Mouse (Mus musculus) liver, embryonic 12.5 days (tissue): Measurements from ENCODE around the gene Ruvbl2. TPM values are rescaled to one million over a fixed set of nuclear protein-coding genes. Genes with fewer than 3 reads are reported as not detected.
"Not testable (repeated sequence)": the region's sequence is repeated elsewhere in the genome, so short reads cannot be mapped to it uniquely, and the experiment has no call there.

ENCODE experiments used
- ATAC-seq: fragments of 200-750 bp; cut with Nextera tagmentation; 2 replicates; pipeline ENCODE4 v1.8.0; 2017; ENCODE audit warnings: moderate number of reproducible peaks, mild to moderate bottlenecking, moderate library complexity
- H3K27ac ChIP-seq: fragments of 300-500 bp; sonication (generic); 2 replicates; pipeline ENCODE4 v1.5.1; 2016; ENCODE audit warnings: mild to moderate bottlenecking
- H3K27me3 ChIP-seq: fragments of 300-500 bp; sonication (generic); replicated peaks from 2 replicates; pipeline ENCODE4 v1.6.1; 2016; ENCODE audit warnings: mild to moderate bottlenecking, moderate library complexity
- H3K36me3 ChIP-seq: fragments of 300-500 bp; sonication (generic); 2 replicates; pipeline ENCODE4 v1.6.1; 2016; ENCODE audit warnings: mild to moderate bottlenecking, moderate library complexity
- H3K4me1 ChIP-seq: fragments of 300-500 bp; sonication (generic); 2 replicates; pipeline ENCODE4 v1.6.1; 2016
- H3K4me2 ChIP-seq: fragments of 300-500 bp; sonication (generic); 2 replicates; pipeline ENCODE4 v1.6.1; 2016; ENCODE audit warnings: mild to moderate bottlenecking, moderate library complexity
- H3K4me3 ChIP-seq: fragments of 300-500 bp; sonication (generic); 2 replicates; pipeline ENCODE4 v1.5.1; 2016; ENCODE audit warnings: mild to moderate bottlenecking, moderate library complexity
- H3K9ac ChIP-seq: fragments of 300-500 bp; sonication (generic); 2 replicates; pipeline ENCODE4 v1.6.1; 2016; ENCODE audit warnings: mild to moderate bottlenecking, moderate library complexity
- H3K9me3 ChIP-seq: fragments of 300-500 bp; sonication (generic); replicated peaks from 2 replicates; pipeline ENCODE4 v1.6.1; 2016; ENCODE audit warnings: mild to moderate bottlenecking, moderate library complexity
- WGBS: fragments of 180-500 bp; shearing (Covaris S2); methylation state at CpG from one replicate; pipeline ENCODE4 v1.1.7; 2016; ENCODE audit not compliant: insufficient replicate concordance; 5-methylcytosine and 5-hydroxymethylcytosine counted together
- polyA plus RNA-seq: library from polyadenylated mRNA; unstranded; fragments of >200 nt; fragmentation: Nextera tagmentation; extraction: Ambion mirVana; gene quantifications from 2 replicates; pipeline ENCODE4 v1.2.1, GENCODE M21; 2016

Ruvbl2 gene
- polyA plus RNA-seq, 1 experiment from 2014 or later: 141 TPM

DNA sequence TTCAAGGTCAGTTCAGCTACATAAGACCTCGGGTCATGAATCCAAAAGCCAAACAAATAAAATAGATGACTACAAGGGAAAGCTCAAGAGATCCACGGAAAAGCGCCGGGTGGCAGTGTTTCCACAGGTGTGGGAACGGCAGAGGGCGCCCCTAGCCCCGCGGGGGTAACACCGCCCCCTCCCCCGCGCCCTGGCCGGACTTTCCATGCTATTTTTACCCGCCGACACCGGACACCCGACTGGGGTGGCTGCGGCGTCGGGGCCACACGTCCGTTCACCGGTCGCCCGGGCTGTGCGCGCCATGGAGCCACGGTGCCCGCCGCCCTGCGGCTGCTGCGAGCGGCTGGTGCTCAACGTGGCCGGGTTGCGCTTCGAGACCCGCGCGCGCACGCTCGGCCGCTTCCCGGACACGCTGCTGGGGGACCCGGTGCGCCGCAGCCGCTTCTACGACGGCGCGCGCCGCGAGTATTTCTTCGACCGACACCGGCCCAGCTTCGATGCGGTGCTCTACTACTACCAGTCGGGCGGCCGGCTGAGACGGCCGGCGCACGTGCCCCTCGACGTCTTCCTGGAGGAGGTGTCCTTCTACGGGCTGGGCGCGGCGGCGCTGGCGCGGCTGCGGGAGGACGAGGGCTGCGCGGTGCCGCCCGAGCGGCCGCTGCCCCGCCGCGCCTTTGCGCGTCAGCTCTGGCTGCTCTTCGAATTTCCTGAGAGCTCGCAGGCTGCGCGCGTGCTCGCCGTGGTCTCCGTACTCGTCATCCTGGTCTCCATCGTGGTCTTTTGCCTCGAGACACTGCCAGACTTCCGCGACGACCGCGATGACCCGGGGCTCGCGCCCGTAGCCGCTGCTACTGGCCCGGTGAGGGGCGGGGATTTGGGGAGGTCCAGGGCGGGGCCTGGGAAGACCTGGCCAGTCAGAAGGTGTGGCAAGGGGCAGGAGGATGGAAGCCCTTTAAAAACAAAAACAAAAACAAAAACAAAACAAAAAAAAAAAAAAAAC lies 31.4 kb downstream of the Ruvbl2 start:
- Histone ChIP-seq H3K9ac (no peak overlapping the region), H3K4me3 (peak overlapping the region; percentile 41), H3K36me3 (no peaks in the 10 kb centered on the region), H3K9me3 (no peaks in the 10 kb centered on the region), H3K27me3 (peaks cover 84% of the 10 kb centered on the region), H3K4me1 (peaks cover 8% of the 10 kb centered on the region; the same call in 1 of the 2 replicates), H3K27ac (no peak overlapping the region), H3K4me2 (peak overlapping the region; percentile 63)
- ATAC-seq: no peak
- WGBS: 2% methylated on average over 114 of the region's 114 CpGs

DNA sequence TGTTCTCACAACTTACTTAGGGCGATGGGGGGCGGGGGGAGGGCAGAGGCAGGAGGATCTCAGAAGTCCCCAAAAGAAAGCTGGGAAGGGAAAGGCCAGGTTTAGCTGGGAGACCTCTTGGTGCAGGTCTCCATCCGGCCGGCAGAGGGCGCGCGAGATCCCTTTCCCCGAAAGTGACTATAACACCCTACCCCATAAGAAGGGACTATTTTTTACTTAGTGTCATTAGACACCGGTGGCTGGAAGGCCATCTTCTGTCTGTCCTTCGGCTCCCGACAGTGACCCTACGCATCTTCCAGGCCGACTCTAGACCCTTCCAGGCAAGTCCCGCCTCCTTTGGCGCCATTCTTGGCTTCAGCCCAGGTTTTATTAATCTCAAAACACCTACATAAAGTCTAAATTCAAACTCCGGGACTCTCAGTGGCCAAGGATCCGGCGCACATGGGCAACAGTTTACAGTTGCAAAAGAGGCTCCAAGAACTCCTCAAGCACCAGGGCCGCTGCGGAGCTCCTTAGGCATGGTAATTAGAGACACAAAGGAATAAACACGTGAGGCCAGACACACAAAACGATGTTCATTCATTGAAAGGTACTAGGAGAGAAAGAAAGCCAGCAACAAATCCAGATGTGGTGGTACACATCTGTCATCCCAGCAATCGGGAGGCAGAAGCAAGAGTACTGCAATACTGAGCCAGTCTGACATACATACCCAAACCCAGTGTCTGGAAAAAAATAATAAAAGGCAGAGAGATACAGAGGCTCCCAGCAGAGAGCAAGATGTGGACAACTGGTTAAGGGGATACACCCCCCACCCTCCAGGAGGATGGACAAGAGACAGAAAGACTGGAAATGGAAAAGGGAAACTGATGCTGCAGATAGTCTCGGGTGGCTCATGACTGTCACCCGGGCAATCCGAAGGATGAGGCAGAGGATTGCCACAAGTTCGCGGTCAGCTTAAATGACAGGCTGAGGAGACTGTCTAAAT lies 32.5 kb downstream of the Ruvbl2 start, which contains the start of gene Kcna7:
TSS of gene Kcna7 (plus strand) at position 563 of the 985 bp plus-strand sequence.
- Histone ChIP-seq H3K27me3 (peaks cover 73% of the 10 kb centered on the region), H3K4me1 (peaks cover 8% of the 10 kb centered on the region; the same call in 1 of the 2 replicates), H3K27ac (no peak within 1 kb of the TSS), H3K9ac (no peak within 1 kb of the TSS), H3K9me3 (no peaks in the 10 kb centered on the region), H3K4me2 (peak within 1 kb of the TSS; percentile 63), H3K36me3 (no peaks in the 10 kb centered on the region), H3K4me3 (peak within 1 kb of the TSS; percentile 41)
- ATAC-seq: peak; percentile 53
- WGBS: 10% methylated on average over 28 of the region's 28 CpGs

DNA sequence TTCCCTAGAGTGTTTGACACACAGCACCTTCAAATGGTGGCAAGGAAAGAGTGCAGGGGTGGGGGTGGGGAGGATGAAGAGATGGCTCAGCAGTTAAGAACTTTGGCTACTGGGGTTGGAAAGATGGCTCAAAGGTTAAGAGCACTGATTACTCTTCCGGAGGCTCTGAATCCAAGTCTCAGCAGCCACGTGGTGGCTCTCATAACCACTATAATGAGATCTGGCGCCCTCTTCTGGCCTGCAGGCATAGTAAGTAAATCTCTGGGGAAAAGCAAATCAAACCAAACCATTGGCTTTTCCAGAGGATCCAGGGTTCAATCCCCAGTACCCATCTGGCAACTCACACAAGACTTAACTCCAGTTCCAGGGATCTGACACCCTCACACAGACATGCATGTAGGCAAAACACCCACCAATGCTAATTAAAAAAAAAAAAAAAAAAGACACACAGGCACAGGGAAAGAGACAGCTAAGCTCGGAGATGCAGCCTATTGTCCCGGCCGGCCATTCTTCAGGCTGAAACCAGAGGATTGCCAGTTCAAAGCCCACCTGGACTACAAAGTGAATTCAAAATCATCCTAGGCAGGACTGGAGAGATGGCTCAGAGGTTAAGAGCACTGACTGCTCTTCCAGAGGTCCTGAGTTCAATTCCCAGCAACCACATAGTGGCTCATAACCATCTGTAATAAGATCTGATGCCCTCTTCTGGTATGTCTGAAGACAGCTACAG lies 34.2 kb downstream of the Ruvbl2 start:
- peaks cover 56% of the 10 kb centered on the region for H3K27me3 ChIP-seq
- WGBS: 40% methylated on average over 6 of the region's 6 CpGs
- no peak for ATAC-seq

DNA sequence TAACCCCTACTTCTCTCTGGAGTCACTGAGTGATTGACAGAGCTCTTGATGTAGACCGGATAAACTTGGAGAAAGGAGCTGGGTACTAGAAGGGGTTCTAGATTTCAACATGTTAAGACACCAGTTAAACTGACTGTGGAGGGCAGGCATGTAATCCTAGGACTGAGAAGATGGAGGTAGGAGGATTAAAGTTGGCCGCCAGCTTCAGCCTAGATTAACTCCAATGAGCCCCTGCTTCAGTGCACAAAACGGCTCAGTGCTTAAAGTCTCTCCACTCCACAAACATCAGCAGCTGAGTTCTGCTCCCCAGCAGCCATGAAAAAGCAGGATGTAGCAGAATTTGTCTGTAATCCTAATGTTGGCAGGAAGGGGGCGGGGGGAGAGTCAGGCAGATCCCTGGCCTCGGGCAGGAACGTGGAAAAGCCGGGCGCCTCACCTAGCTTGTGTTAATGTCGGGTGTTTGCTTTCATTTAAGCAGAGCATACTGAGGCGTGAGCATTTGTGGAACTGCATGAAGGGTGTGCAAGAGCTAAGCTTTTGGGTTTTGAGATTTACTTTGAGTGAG lies 36.3 kb downstream of the Ruvbl2 start:
- Histone ChIP-seq H3K27ac (no peak overlapping the region), H3K4me2 (no peak overlapping the region), H3K27me3 (peaks cover 35% of the 10 kb centered on the region), H3K9me3 (no peaks in the 10 kb centered on the region), H3K36me3 (no peaks in the 10 kb centered on the region), H3K4me1 (peaks cover 15% of the 10 kb centered on the region), H3K4me3 (no peak overlapping the region), H3K9ac (no peak overlapping the region)
- WGBS: 68% methylated on average over 10 of the region's 10 CpGs
- ATAC-seq: no peak

More for the DNA sequence above, 34.2 kb downstream of the Ruvbl2 start:
- Histone ChIP-seq H3K4me1 (peaks cover 8% of the 10 kb centered on the region; the same call in 1 of the 2 replicates), H3K4me2 (no peak overlapping the region), H3K4me3 (no peak overlapping the region), H3K36me3 (no peaks in the 10 kb centered on the region), H3K9ac (no peak overlapping the region), H3K9me3 (no peaks in the 10 kb centered on the region), H3K27ac (no peak overlapping the region)

DNA sequence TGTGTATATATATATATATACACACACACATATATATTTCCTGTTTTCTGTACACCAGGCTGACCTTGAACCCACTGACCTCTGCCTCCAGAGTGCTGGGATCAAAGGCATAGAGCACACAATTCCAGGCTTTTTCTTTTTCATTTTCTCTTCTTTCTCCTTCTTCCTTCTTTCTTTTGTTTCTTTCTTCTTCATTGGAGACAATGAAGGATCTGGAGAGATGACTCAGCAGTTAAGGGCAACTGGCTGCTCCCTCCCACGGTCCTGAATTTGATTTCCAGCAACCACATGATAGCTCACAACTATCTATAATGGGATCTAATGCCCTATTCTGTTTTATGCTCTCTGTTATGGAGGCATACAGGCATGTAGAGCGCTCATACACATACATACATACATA lies 41.1 kb downstream of the Ruvbl2 start:
- peaks cover 27% of the 10 kb centered on the region for H3K36me3 ChIP-seq
- no peak overlapping the region for H3K4me3 ChIP-seq
- H3K27me3 ChIP-seq: peaks cover 2% of the 10 kb centered on the region; the same call in 1 of the 2 replicates
- ATAC-seq: no peak
- H3K27ac ChIP-seq: no peak overlapping the region
- no peak overlapping the region for H3K9ac ChIP-seq
- WGBS: 59% methylated on average over 2 of the region's 2 CpGs
- H3K9me3 ChIP-seq: no peaks in the 10 kb centered on the region
- H3K4me1 ChIP-seq: peaks cover 37% of the 10 kb centered on the region
- peak overlapping the region; percentile 78 for H3K4me2 ChIP-seq

DNA sequence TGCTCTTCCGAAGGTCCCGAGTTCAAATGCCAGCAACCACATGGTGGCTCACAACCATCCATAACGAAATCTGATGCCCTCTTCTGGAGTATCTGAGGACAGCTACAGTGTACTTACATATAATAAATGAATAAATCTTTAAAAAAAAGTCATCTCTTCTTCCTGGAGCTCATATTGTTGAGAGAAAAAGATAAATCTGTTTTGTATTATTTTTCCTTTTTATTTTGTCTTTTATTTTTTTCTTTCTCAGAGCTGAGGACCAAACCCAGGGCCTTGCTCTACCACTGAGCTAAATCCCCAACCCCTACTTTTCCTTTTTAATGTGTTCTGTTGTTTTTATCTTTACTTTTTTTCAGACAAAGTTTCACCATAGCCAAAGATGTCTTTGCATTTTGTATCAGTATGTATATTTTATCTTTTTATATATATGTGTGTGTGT lies 41.5 kb downstream of the Ruvbl2 start:
- WGBS: 2% methylated on average over 3 of the region's 3 CpGs
- Histone ChIP-seq H3K27ac (peak overlapping the region; percentile 98), H3K36me3 (peaks cover 31% of the 10 kb centered on the region), H3K4me3 (peak overlapping the region; percentile 90), H3K4me1 (peaks cover 37% of the 10 kb centered on the region), H3K4me2 (peak overlapping the region; percentile 78), H3K9ac (peak overlapping the region; percentile 70)
- peak; percentile 30 for ATAC-seq
- not testable (repeated sequence) for H3K9me3 ChIP-seq, H3K27me3 ChIP-seq

DNA sequence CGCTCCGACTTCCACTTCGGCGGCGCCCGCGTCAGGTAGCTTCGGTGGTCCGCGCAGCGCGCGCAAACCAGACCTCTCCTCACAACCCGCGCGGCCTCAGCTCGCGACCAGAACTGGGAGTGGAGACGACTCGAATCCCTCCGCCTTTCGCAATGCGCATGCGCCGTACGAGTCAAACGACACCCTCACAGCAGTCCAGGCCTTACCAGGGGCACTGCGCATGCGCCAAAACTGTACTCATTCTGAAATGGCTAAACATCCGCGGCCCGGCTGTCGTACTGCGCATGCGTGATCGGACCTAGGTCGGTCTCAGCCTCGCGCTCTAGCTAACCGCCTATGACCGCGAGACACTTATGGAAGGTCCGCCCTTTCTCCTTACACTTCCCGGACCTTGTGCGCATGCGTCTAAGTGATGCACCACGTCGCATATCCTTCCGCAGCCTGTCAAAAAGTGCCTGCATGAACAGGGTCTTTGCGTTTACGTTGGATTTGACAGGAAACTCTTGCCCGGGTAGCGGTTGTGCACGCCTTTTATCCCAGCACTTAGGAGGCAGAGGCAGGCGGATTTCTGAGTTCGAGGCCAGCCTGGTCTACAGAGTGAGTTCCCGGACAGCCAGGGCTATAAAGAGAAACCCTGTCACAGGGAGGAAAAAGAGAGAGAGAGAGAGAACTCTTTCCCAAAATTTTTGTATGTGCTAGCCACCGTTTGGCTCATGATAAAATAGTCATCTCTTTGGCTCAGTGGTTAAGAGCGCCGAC lies 42.1 kb downstream of the Ruvbl2 start, which contains the start of gene Snrnp70:
TSS of gene Snrnp70 (minus strand) at position 165 of the 759 bp plus-strand sequence.
- peak; percentile 94 for ATAC-seq
- no peaks in the 10 kb centered on the region for H3K27me3 ChIP-seq
- peak within 1 kb of the TSS; percentile 93 for H3K9ac ChIP-seq
- no peaks in the 10 kb centered on the region for H3K9me3 ChIP-seq
- peaks cover 37% of the 10 kb centered on the region for H3K4me1 ChIP-seq
- H3K4me2 ChIP-seq: peak within 1 kb of the TSS; percentile 78
- H3K4me3 ChIP-seq: peak within 1 kb of the TSS; percentile 90
- H3K36me3 ChIP-seq: peaks cover 37% of the 10 kb centered on the region
- under 1% methylated on average over 60 of the region's 60 CpGs for WGBS
- peak within 1 kb of the TSS; percentile 98 for H3K27ac ChIP-seq

DNA sequence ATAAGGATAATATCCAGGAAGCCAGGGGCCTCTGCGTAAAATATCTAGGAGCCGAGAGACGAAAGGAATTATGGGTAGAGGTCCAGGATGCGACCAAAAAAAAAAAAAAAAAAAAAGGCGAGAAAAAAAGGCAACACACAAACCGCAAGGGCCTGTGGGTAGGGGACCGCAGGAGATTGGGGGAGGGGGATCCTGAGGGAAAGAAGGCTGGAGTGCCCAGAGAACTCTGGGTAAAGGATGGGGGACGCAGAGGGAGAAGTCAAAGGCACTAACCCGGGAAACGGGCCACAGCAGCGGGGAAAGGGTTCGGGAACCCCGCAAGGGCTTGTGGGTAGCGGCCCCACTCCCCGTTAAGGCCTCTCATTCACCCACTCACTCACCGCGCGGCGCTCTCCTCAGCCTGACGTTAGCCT lies 42.8 kb downstream of the Ruvbl2 start:
- Histone ChIP-seq H3K4me3 (peak overlapping the region; percentile 90), H3K4me1 (peaks cover 37% of the 10 kb centered on the region)

DNA sequence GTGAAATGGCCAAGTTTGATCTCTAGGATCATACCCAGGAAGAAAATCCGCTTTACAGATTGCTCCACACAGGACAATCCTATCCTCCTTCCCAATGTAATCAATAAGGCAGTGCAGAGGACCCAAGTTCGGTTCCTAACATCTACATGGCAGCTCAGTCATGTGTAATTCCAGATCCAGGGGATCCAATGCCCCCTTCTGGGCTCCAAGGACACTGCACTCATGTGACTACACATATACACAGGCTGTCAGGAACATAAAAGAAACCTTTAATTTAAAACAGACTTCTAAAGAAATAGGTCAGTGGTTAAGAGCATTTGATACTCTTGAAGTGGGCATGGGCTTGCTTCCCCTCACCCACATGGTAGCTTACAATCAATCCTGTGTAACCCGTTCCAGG lies 51.8 kb downstream of the Ruvbl2 start:
- 87% methylated on average over 3 of the region's 3 CpGs for WGBS
- no peak overlapping the region for H3K4me2 ChIP-seq
- no peak overlapping the region for H3K9ac ChIP-seq
- H3K4me1 ChIP-seq: no peaks in the 10 kb centered on the region
- no peak overlapping the region for H3K4me3 ChIP-seq
- no peaks in the 10 kb centered on the region for H3K27me3 ChIP-seq
- H3K27ac ChIP-seq: no peak overlapping the region
- no peaks in the 10 kb centered on the region for H3K9me3 ChIP-seq
- ATAC-seq: no peak
- peaks cover 99% of the 10 kb centered on the region for H3K36me3 ChIP-seq

More for the DNA sequence above, 42.8 kb downstream of the Ruvbl2 start:
- WGBS: under 1% methylated on average over 19 of the region's 20 CpGs
- Histone ChIP-seq H3K4me2 (peak overlapping the region; percentile 78), H3K27ac (peak overlapping the region; percentile 98), H3K27me3 (no peaks in the 10 kb centered on the region), H3K9me3 (no peaks in the 10 kb centered on the region), H3K36me3 (peaks cover 43% of the 10 kb centered on the region), H3K9ac (peak overlapping the region; percentile 93)
- peak; percentile 76 for ATAC-seq

DNA sequence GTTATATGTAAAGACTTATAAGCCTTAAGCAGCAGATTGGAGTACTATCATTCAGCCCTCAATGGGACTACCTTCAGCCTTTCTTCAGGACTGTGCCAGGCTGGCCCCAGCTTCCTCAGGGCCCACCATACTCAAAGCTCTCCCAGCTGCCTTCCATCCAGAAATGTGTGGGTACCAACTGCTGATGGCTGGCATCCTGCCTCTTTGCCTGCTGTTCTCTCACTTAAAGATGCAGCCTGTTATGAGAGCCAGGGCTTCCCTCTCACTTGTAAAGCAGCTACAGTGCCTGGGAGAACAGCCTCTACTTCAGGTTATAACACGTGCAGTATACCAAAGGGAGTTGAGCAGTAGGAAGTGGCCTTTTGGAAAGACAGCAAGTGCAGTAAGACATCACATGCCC lies 61.8 kb downstream of the Ruvbl2 start:
- peaks cover 6% of the 10 kb centered on the region for H3K4me1 ChIP-seq
- no peak overlapping the region for H3K27ac ChIP-seq
- peaks cover 93% of the 10 kb centered on the region for H3K36me3 ChIP-seq
- ATAC-seq: no peak
- no peaks in the 10 kb centered on the region for H3K27me3 ChIP-seq
- H3K9me3 ChIP-seq: no peaks in the 10 kb centered on the region
- no peak overlapping the region for H3K4me2 ChIP-seq
- no peak overlapping the region for H3K9ac ChIP-seq
- no peak overlapping the region for H3K4me3 ChIP-seq
- 78% methylated on average over 1 of the region's 1 CpGs for WGBS
